ENCODE assay signal across 10 mouse cellular contexts in genomic region chr16:10737571-10737970, GRCm38 (mm10). TPM values are rescaled to one million over a fixed set of nuclear protein-coding genes. Genes with fewer than 3 reads are reported as not detected.
DNase-seq lines count a peak whose midpoint lies in the region; ATAC-seq lines count a peak whose summit lies in the region.
"Had no signal": no experiment of that assay in that cellular context is flagged by ENCODE, and none has a peak within 500 bp of the region (broad histone marks: within the 10 kb centered on the region; RNA-seq: fewer than 3 reads in every experiment).

No protein-coding gene starts in this region.

- no peaks in the 10 kb centered on the region for H3K36me3 ChIP-seq in embryonic facial prominence, embryonic 10.5 days (replicated peaks)
- no peaks in the 10 kb centered on the region for H3K36me3 ChIP-seq in liver, embryonic 11.5 days (ENCODE audit: control insufficient read depth, insufficient read depth, low read length)
- H3K36me3 ChIP-seq: midbrain, embryonic 15.5 days had no signal

- DNase-seq in adrenal gland, postnatal 36 days = peak; percentile 25 to 53
- no peak for DNase-seq in embryonic facial prominence, embryonic 10.5 days (ENCODE audit: low spot score)
- DNase-seq in liver, embryonic 11.5 days (ENCODE audit: low spot score) = no peak
- DNase-seq in layer of hippocampus, postnatal 14 days (ENCODE audit: low spot score in 2 of 2) = no peak
- DNase-seq in cerebellum, adult 8-10 months = no peak
- DNase-seq in thymus, adult 18-20 months = no peak
- no peak for DNase-seq in cerebellum, postnatal 14 days

- ATAC-seq in hematopoietic stem cell, adult 5-6 weeks (replicated peaks in 1 of 2; ENCODE audit: insufficient read depth in 1 of 2, low FRiP score in 2 of 2, low TSS enrichment in 1 of 2, low read depth in 1 of 2, poor library complexity in 2 of 2, severe bottlenecking in 2 of 2) = peak; percentile 52 to 57
- no peak for ATAC-seq in liver, embryonic 11.5 days (replicated peaks; ENCODE audit: low FRiP score)
- ATAC-seq: midbrain, embryonic 15.5 days; Patski had no signal

- H3K4me1 ChIP-seq in embryonic facial prominence, embryonic 10.5 days = peaks cover 39% of the 10 kb centered on the region
- H3K4me1 ChIP-seq in liver, embryonic 11.5 days (replicated peaks; ENCODE audit: control insufficient read depth, insufficient read depth, low read length) = 0 out of 2 replicates have a peak, but pooled peaks cover 5% of the 10 kb centered on the region
- H3K4me1 ChIP-seq: midbrain, embryonic 15.5 days had no signal

- no peak overlapping the region for H3K4me3 ChIP-seq in embryonic facial prominence, embryonic 10.5 days
- H3K4me3 ChIP-seq in liver, embryonic 11.5 days (ENCODE audit: low read depth, low read length) = no peak overlapping the region
- H3K4me3 ChIP-seq: midbrain, embryonic 15.5 days had no signal

- peak overlapping the region; percentile 69 for H3K27ac ChIP-seq in embryonic facial prominence, embryonic 10.5 days (replicated peaks)
- peak overlapping the region; percentile 34; the same call in 1 of the 2 replicates for H3K27ac ChIP-seq in liver, embryonic 11.5 days (ENCODE audit: low read depth, low read length)
- H3K27ac ChIP-seq: midbrain, embryonic 15.5 days had no signal

- no peak overlapping the region for H3K4me2 ChIP-seq in liver, embryonic 11.5 days
- H3K4me2 ChIP-seq: midbrain, embryonic 15.5 days had no signal

- no peak overlapping the region for H3K9ac ChIP-seq in liver, embryonic 11.5 days (ENCODE audit: low read depth, low read length)
- H3K9ac ChIP-seq: midbrain, embryonic 15.5 days had no signal

- H3K27me3 ChIP-seq in embryonic facial prominence, embryonic 10.5 days (replicated peaks; ENCODE audit: low read depth, poor library complexity, severe bottlenecking) = no peaks in the 10 kb centered on the region
- no peaks in the 10 kb centered on the region for H3K27me3 ChIP-seq in liver, embryonic 11.5 days (replicated peaks; ENCODE audit: control insufficient read depth, insufficient read depth, low read length)
- H3K27me3 ChIP-seq: midbrain, embryonic 15.5 days; Patski had no signal

- no peaks in the 10 kb centered on the region for H3K9me3 ChIP-seq in embryonic facial prominence, embryonic 10.5 days
- no peaks in the 10 kb centered on the region for H3K9me3 ChIP-seq in liver, embryonic 11.5 days (ENCODE audit: control insufficient read depth, low read length)
- H3K9me3 ChIP-seq: midbrain, embryonic 15.5 days had no signal

- 28% methylated on average over 2 of the region's 2 CpGs for WGBS in embryonic facial prominence, embryonic 10.5 days
- 21% methylated on average over 2 of the region's 2 CpGs for WGBS in liver, embryonic 11.5 days

RNA-seq across cellular contexts. Expression of gene Socs1, which starts 47.8 kb away (rescaled TPM):
- 1 to 10 TPM; 3.1 to 3.5 TPM for total RNA-seq in adrenal gland, postnatal 36 days (2021)
- polyA plus RNA-seq in embryonic facial prominence, embryonic 10.5 days (2016; fragmentation: Nextera tagmentation; extraction: Ambion mirVana) = 3.7 and 4.2 TPM in 2 replicates
- total RNA-seq in hematopoietic stem cell, adult 5-6 weeks (2017) = 2.6 and 2.7 TPM in 2 replicates
- polyA plus RNA-seq in liver, embryonic 11.5 days (2014; fragmentation: Nextera tagmentation; extraction: Ambion mirVana) = 3.2 and 3.5 TPM in 2 replicates
- 1 to 10 TPM; 1.1 to 1.3 TPM for total RNA-seq in layer of hippocampus, postnatal 14 days (2021)

RNA-seq across cellular contexts. Expression of gene Tnp2, which starts 50.9 kb away (rescaled TPM):
- not detected for total RNA-seq in adrenal gland, postnatal 36 days (2021)
- not detected in 2 replicates for polyA plus RNA-seq in embryonic facial prominence, embryonic 10.5 days (2016; fragmentation: Nextera tagmentation; extraction: Ambion mirVana)
- total RNA-seq in hematopoietic stem cell, adult 5-6 weeks (2017) = not detected in 2 replicates
- not detected in 2 replicates for polyA plus RNA-seq in liver, embryonic 11.5 days (2014; fragmentation: Nextera tagmentation; extraction: Ambion mirVana)
- total RNA-seq in layer of hippocampus, postnatal 14 days (2021) = not detected
- polyA plus RNA-seq: midbrain, embryonic 15.5 days; Patski had no signal

RNA-seq across cellular contexts. Expression of gene Prm3, which starts 53.1 kb away (rescaled TPM):
- not detected for total RNA-seq in adrenal gland, postnatal 36 days (2021)
- polyA plus RNA-seq in embryonic facial prominence, embryonic 10.5 days (2016; fragmentation: Nextera tagmentation; extraction: Ambion mirVana) = not detected in 2 replicates
- not detected in 2 replicates for total RNA-seq in hematopoietic stem cell, adult 5-6 weeks (2017)
- not detected in 2 replicates for polyA plus RNA-seq in liver, embryonic 11.5 days (2014; fragmentation: Nextera tagmentation; extraction: Ambion mirVana)
- total RNA-seq in layer of hippocampus, postnatal 14 days (2021) = not detected
- polyA plus RNA-seq: midbrain, embryonic 15.5 days; Patski had no signal

RNA-seq across cellular contexts. Expression of gene Prm2, which starts 58.4 kb away (rescaled TPM):
- not detected for total RNA-seq in adrenal gland, postnatal 36 days (2021)
- not detected in 2 replicates for polyA plus RNA-seq in embryonic facial prominence, embryonic 10.5 days (2016; fragmentation: Nextera tagmentation; extraction: Ambion mirVana)
- total RNA-seq in hematopoietic stem cell, adult 5-6 weeks (2017) = not detected in 2 replicates
- not detected in 2 replicates for polyA plus RNA-seq in liver, embryonic 11.5 days (2014; fragmentation: Nextera tagmentation; extraction: Ambion mirVana)
- not detected for total RNA-seq in layer of hippocampus, postnatal 14 days (2021)
- polyA plus RNA-seq: midbrain, embryonic 15.5 days; Patski had no signal

Comparison
In these comparisons a context has a peak if more than half of its experiments do, and no peak if none do; other contexts are left out.
1. DNase-seq: peak in adrenal gland, postnatal 36 days (2 of 2); none in embryonic facial prominence, embryonic 10.5 days (single experiment), liver, embryonic 11.5 days (single experiment), layer of hippocampus, postnatal 14 days (0 of 2), cerebellum, adult 8-10 months (single experiment), thymus, adult 18-20 months (0 of 2) and cerebellum, postnatal 14 days (0 of 2).